Mouse (Mus musculus): ENCODE measurements around the gene Otulin.

Gene Otulin

GRCm38 (mm10) chr15:27503221-27503620 lies 127.3 kb downstream of the Otulin start:
- DNase-seq (ENCODE audit: low spot score in 2 of 2), result no peak

GRCm38 (mm10) chr15:27502338-27502737 lies 128.2 kb downstream of the Otulin start:
- DNase-seq (ENCODE audit: low spot score in 2 of 2), result no peak

- no peak for DNase-seq (ENCODE audit: low spot score in 2 of 2)
Observed at GRCm38 (mm10) chr15:27500390-27500789, 130.1 kb downstream of the Otulin start.

GRCm38 (mm10) chr15:27498078-27498477 lies 132.4 kb downstream of the Otulin start:
- no peak for DNase-seq (ENCODE audit: low spot score in 2 of 2)

GRCm38 (mm10) chr15:27497300-27497997 lies 133.0 kb downstream of the Otulin start:
- DNase-seq (ENCODE audit: low spot score in 2 of 2), result no peak

GRCm38 (mm10) chr15:27496596-27497299 lies 133.7 kb downstream of the Otulin start:
- no peak for DNase-seq (ENCODE audit: low spot score in 2 of 2)

- no peak for DNase-seq (ENCODE audit: low spot score in 2 of 2)
Observed at GRCm38 (mm10) chr15:27495981-27496401, 134.5 kb downstream of the Otulin start.

- DNase-seq (ENCODE audit: low spot score in 2 of 2), result no peak
Observed at GRCm38 (mm10) chr15:27493516-27493915, 137.0 kb downstream of the Otulin start.

- no peak for DNase-seq (ENCODE audit: low spot score in 2 of 2)
Observed at GRCm38 (mm10) chr15:27492734-27493133, 137.8 kb downstream of the Otulin start.
